ENCODE assay signal across 9 mouse cellular contexts in the genomic region with DNA sequence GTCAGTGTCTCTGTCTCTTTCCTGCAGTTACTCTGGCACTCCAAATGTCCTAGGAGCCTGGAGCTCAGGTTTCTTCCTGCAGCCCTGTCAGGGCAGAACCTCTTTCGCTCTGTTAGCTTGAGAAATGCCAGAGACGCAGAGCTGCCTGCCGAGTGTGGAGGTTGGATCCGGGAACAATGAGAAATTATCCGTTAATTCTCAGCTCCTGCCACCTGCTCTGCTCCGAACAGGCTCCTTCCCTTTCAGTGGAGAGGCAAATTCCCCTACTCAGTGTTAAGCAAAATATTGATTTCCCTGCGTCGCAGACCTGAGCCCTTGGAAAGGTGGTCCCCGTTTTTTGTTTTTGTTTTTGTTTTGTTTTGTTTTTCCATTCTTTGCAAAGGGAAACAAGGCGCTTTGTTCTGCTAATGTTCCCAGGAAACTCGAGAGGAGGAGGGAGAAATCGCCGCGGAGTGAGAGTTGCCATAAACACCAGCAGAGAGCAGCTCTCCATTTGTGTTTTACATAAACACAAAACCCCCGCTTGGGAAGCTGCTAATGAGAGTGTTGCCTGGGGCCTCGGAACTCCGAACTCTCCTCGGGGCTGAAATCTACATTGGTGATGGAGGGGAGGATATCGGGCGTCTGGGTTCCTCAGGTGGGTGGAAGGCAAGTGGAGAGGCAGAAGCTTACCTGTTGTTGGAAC. TPM values are rescaled to one million over a fixed set of nuclear protein-coding genes. Genes with fewer than 3 reads are reported as not detected.
A peak's percentile ranks its signal among the peaks of the same experiment; 100 is the strongest.
DNase-seq lines count a peak whose midpoint lies in the region; ATAC-seq lines count a peak whose summit lies in the region.
"Had no signal": no experiment of that assay in that cellular context is flagged by ENCODE, and none has a peak within 500 bp of the region (broad histone marks: within the 10 kb centered on the region; RNA-seq: fewer than 3 reads in every experiment).

No protein-coding gene starts in this region.

- H3K9ac ChIP-seq in forebrain, embryonic 12.5 days, result no peak overlapping the region
- no peak overlapping the region for H3K9ac ChIP-seq in midbrain, embryonic 11.5 days (ENCODE audit: low read length)

- WGBS in forebrain, embryonic 12.5 days, result under 1% methylated on average over 20 of the region's 20 CpGs
- under 1% methylated on average over 20 of the region's 20 CpGs for WGBS in midbrain, embryonic 11.5 days

- peaks cover 89% of the 10 kb centered on the region for H3K27me3 ChIP-seq in forebrain, embryonic 12.5 days
- H3K27me3 ChIP-seq in midbrain, embryonic 11.5 days (ENCODE audit: control insufficient read depth, insufficient read depth, low read length), result peaks cover 56% of the 10 kb centered on the region

- no peak overlapping the region for H3K27ac ChIP-seq in forebrain, embryonic 12.5 days
- no peak overlapping the region for H3K27ac ChIP-seq in midbrain, embryonic 11.5 days (ENCODE audit: low read depth, low read length)

- peak overlapping the region; percentile 49 for H3K4me2 ChIP-seq in forebrain, embryonic 12.5 days
- H3K4me2 ChIP-seq in midbrain, embryonic 11.5 days, result peak overlapping the region; percentile 29; the same call in 1 of the 2 replicates

- no peaks in the 10 kb centered on the region for H3K36me3 ChIP-seq in forebrain, embryonic 12.5 days (replicated peaks)
- H3K36me3 ChIP-seq in midbrain, embryonic 11.5 days (ENCODE audit: control insufficient read depth, insufficient read depth, low read length), result no peaks in the 10 kb centered on the region

- peak overlapping the region; percentile 25 for H3K4me3 ChIP-seq in forebrain, embryonic 12.5 days (replicated peaks)
- H3K4me3 ChIP-seq in midbrain, embryonic 11.5 days (ENCODE audit: low read depth, low read length), result peak overlapping the region; percentile 16; the same call in 1 of the 2 replicates
- H3K4me3 ChIP-seq: megakaryocyte, embryonic 14.5 days had no signal

- intact Hi-C loops in left cerebral cortex, postnatal 14 days (cut with DNase I), result loop anchor here (10.0 kb wide), 1 partner anchor 162 kb away; the partner anchor contains the start of genes Gm10964 and Olfml3

- no peaks in the 10 kb centered on the region for H3K9me3 ChIP-seq in forebrain, embryonic 12.5 days
- no peaks in the 10 kb centered on the region for H3K9me3 ChIP-seq in midbrain, embryonic 11.5 days (ENCODE audit: control insufficient read depth, low read length)
- H3K9me3 ChIP-seq: megakaryocyte, embryonic 14.5 days had no signal

- peaks cover 38% of the 10 kb centered on the region for H3K4me1 ChIP-seq in forebrain, embryonic 12.5 days
- peaks cover 24% of the 10 kb centered on the region for H3K4me1 ChIP-seq in midbrain, embryonic 11.5 days (ENCODE audit: control insufficient read depth, insufficient read depth, low read length)

- no peak for ATAC-seq in forebrain, embryonic 12.5 days (ENCODE audit: low FRiP score)
- peak; percentile 1; the same call in 1 of the 2 replicates for ATAC-seq in midbrain, embryonic 11.5 days (ENCODE audit: low FRiP score)

- DNase-seq in ES-CJ7 (ENCODE audit: low read depth, low spot score), result peak; percentile 22
- peak; percentile 69 to 76 for DNase-seq in cerebellum, adult 18-20 months
- DNase-seq in midbrain, embryonic 11.5 days (ENCODE audit: low spot score, missing footprints), result peak; percentile 89
- no peak for DNase-seq in T-cell, adult 2 months (ENCODE audit: low spot score)
- no peak for DNase-seq in adrenal gland, adult 18-20 months (ENCODE audit: low spot score in 2 of 2)
- DNase-seq in left cerebral cortex, postnatal 14 days (ENCODE audit: low spot score in 2 of 2), result no peak
- DNase-seq in urinary bladder, postnatal 4 days (ENCODE audit: low spot score in 2 of 2), result no peak

RNA-seq across cellular contexts. Expression of gene Syt6, which starts 1.8 kb away (rescaled TPM):
- polyA plus RNA-seq in forebrain, embryonic 12.5 days (2016; fragmentation: Nextera tagmentation; extraction: Ambion mirVana), result 4.8 and 5.1 TPM in 2 replicates
- 4.3 and 5.6 TPM in 2 replicates for polyA plus RNA-seq in midbrain, embryonic 11.5 days (2014; fragmentation: Nextera tagmentation; extraction: Ambion mirVana)
- total RNA-seq in adrenal gland, adult 18-20 months (2021), result not detected
- total RNA-seq in left cerebral cortex, postnatal 14 days (2021), result 10 to 100 TPM; 12.6 to 19.3 TPM

Comparison
In these comparisons a context has a peak if more than half of its experiments do, and no peak if none do; other contexts are left out.
1. DNase-seq: peak in ES-CJ7 (single experiment), cerebellum, adult 18-20 months (2 of 2) and midbrain, embryonic 11.5 days (single experiment); none in T-cell, adult 2 months (single experiment), adrenal gland, adult 18-20 months (0 of 2), left cerebral cortex, postnatal 14 days (0 of 2) and urinary bladder, postnatal 4 days (0 of 2).
2. RNA of gene Syt6, which starts 1.8 kb away (total RNA-seq): 12.6 to 19.3 TPM in left cerebral cortex, postnatal 14 days; not detected in adrenal gland, adult 18-20 months; every median in the first group is over 10 times any median in the second.